Mouse (Mus musculus): ENCODE data around the gene Tmem200b. TPM values are rescaled to one million over a fixed set of nuclear protein-coding genes. Genes with fewer than 3 reads are reported as not detected.

Tmem200b gene
- polyA plus RNA-seq, 1 experiment, result 0.76 TPM

- no peak overlapping the region for H3K4me2 ChIP-seq (ENCODE audit: low read depth)
- no peaks in the 10 kb centered on the region for H3K36me3 ChIP-seq (ENCODE audit: control insufficient read depth, insufficient read depth)
- TF ChIP-seq POLR2AphosphoS2 (IDR thresholded peaks at IDR 0.05; ENCODE audit: insufficient read length, low read depth) (no peak), E2F4 (IDR thresholded peaks at IDR 0.05; ENCODE audit: insufficient read depth) (no peak), USF1 (IDR thresholded peaks at IDR 0.05; ENCODE audit: low read depth) (no peak), MYOG (IDR thresholded peaks at IDR 0.05; ENCODE audit: control insufficient read depth in 1 of 3, insufficient read depth in 1 of 3, insufficient read length in 2 of 3, low read depth in 2 of 3) (no peak), CEBPB (IDR thresholded peaks at IDR 0.05; ENCODE audit: insufficient read depth, poor library complexity, severe bottlenecking) (no peak), REST (IDR thresholded peaks at IDR 0.05; ENCODE audit: insufficient read depth, insufficient read length) (no peak), POLR2A (IDR thresholded peaks at IDR 0.05; ENCODE audit: insufficient read length, low read depth) (no peak), TCF3 (IDR thresholded peaks at IDR 0.05; ENCODE audit: insufficient read length, low read depth) (no peak), MYOD1 (IDR thresholded peaks at IDR 0.05; ENCODE audit: control insufficient read depth in 1 of 3, insufficient read length in 2 of 3, low read depth in 2 of 3) (no peak), TCF12 (IDR thresholded peaks at IDR 0.05; ENCODE audit: insufficient read depth, poor library complexity, severe bottlenecking) (no peak), MAX (IDR thresholded peaks at IDR 0.05; ENCODE audit: low read depth) (no peak), SRF (IDR thresholded peaks at IDR 0.05; ENCODE audit: control insufficient read depth, insufficient read length, low read depth) (no peak)
- no peak overlapping the region for H3ac ChIP-seq (ENCODE audit: control insufficient read depth, insufficient read length)
- H3K79me2 ChIP-seq (ENCODE audit: control insufficient read depth, insufficient read depth), result no peaks in the 10 kb centered on the region
- no peak overlapping the region for H3K4me3 ChIP-seq
- no peaks in the 10 kb centered on the region for H3K27me3 ChIP-seq (ENCODE audit: control insufficient read depth, insufficient read depth, insufficient read length)
Measured at GRCm38 (mm10) chr4:131911521-131911920, 10.1 kb upstream of the Tmem200b start.

- Histone ChIP-seq H3K4me3 (no peak overlapping the region), H3K79me2 (ENCODE audit: control insufficient read depth, insufficient read depth) (no peaks in the 10 kb centered on the region), H3K36me3 (ENCODE audit: control insufficient read depth, insufficient read depth) (no peaks in the 10 kb centered on the region), H3ac (ENCODE audit: control insufficient read depth, insufficient read length) (no peak overlapping the region), H3K27me3 (ENCODE audit: control insufficient read depth, insufficient read depth, insufficient read length) (no peaks in the 10 kb centered on the region), H3K4me2 (ENCODE audit: low read depth) (no peak overlapping the region)
- TF ChIP-seq CEBPB (IDR thresholded peaks at IDR 0.05; ENCODE audit: insufficient read depth, poor library complexity, severe bottlenecking) (no peak), TCF3 (IDR thresholded peaks at IDR 0.05; ENCODE audit: insufficient read length, low read depth) (no peak), MYOD1 (IDR thresholded peaks at IDR 0.05; ENCODE audit: control insufficient read depth in 1 of 3, insufficient read length in 2 of 3, low read depth in 2 of 3) (no peak), E2F4 (IDR thresholded peaks at IDR 0.05; ENCODE audit: insufficient read depth) (no peak), TCF12 (IDR thresholded peaks at IDR 0.05; ENCODE audit: insufficient read depth, poor library complexity, severe bottlenecking) (no peak), USF1 (IDR thresholded peaks at IDR 0.05; ENCODE audit: low read depth) (no peak), MYOG (IDR thresholded peaks at IDR 0.05; ENCODE audit: control insufficient read depth in 1 of 3, insufficient read depth in 1 of 3, insufficient read length in 2 of 3, low read depth in 2 of 3) (no peak)
Measured at GRCm38 (mm10) chr4:131913526-131913925, 8.0 kb upstream of the Tmem200b start.

- H3K4me2 ChIP-seq (ENCODE audit: low read depth), result no peak overlapping the region
- no peak overlapping the region for H3ac ChIP-seq (ENCODE audit: control insufficient read depth, insufficient read length)
- H3K27me3 ChIP-seq (ENCODE audit: control insufficient read depth, insufficient read depth, insufficient read length), result no peaks in the 10 kb centered on the region
- H3K36me3 ChIP-seq (ENCODE audit: control insufficient read depth, insufficient read depth), result no peaks in the 10 kb centered on the region
- no peak overlapping the region for H3K4me3 ChIP-seq
- H3K79me2 ChIP-seq (ENCODE audit: control insufficient read depth, insufficient read depth), result no peaks in the 10 kb centered on the region
- no peak for TF ChIP-seq POLR2A (IDR thresholded peaks at IDR 0.05; ENCODE audit: insufficient read length, low read depth)
- TF ChIP-seq MAX (IDR thresholded peaks at IDR 0.05; ENCODE audit: low read depth), result no peak
- no peak for TF ChIP-seq USF1 (IDR thresholded peaks at IDR 0.05; ENCODE audit: low read depth)
- no peak for TF ChIP-seq MYOD1 (IDR thresholded peaks at IDR 0.05; ENCODE audit: control insufficient read depth in 1 of 3, insufficient read length in 2 of 3, low read depth in 2 of 3)
- no peak for TF ChIP-seq TCF12 (IDR thresholded peaks at IDR 0.05; ENCODE audit: insufficient read depth, poor library complexity, severe bottlenecking)
- no peak for TF ChIP-seq CEBPB (IDR thresholded peaks at IDR 0.05; ENCODE audit: insufficient read depth, poor library complexity, severe bottlenecking)
- TF ChIP-seq POLR2AphosphoS2 (IDR thresholded peaks at IDR 0.05; ENCODE audit: insufficient read length, low read depth), result no peak
- no peak for TF ChIP-seq SRF (IDR thresholded peaks at IDR 0.05; ENCODE audit: control insufficient read depth, insufficient read length, low read depth)
- no peak for TF ChIP-seq REST (IDR thresholded peaks at IDR 0.05; ENCODE audit: insufficient read depth, insufficient read length)
- TF ChIP-seq MYOG (IDR thresholded peaks at IDR 0.05; ENCODE audit: control insufficient read depth in 1 of 3, insufficient read depth in 1 of 3, insufficient read length in 2 of 3, low read depth in 2 of 3), result no peak
- no peak for TF ChIP-seq E2F4 (IDR thresholded peaks at IDR 0.05; ENCODE audit: insufficient read depth)
- no peak for TF ChIP-seq TCF3 (IDR thresholded peaks at IDR 0.05; ENCODE audit: insufficient read length, low read depth)
Measured at GRCm38 (mm10) chr4:131914046-131914643, 7.4 kb upstream of the Tmem200b start.

- Histone ChIP-seq H3K4me3 (no peak overlapping the region), H3K4me2 (ENCODE audit: low read depth) (no peak overlapping the region), H3K27me3 (ENCODE audit: control insufficient read depth, insufficient read depth, insufficient read length) (no peaks in the 10 kb centered on the region), H3K79me2 (ENCODE audit: control insufficient read depth, insufficient read depth) (no peaks in the 10 kb centered on the region), H3ac (ENCODE audit: control insufficient read depth, insufficient read length) (no peak overlapping the region), H3K36me3 (ENCODE audit: control insufficient read depth, insufficient read depth) (no peaks in the 10 kb centered on the region)
- TF ChIP-seq CEBPB (IDR thresholded peaks at IDR 0.05; ENCODE audit: insufficient read depth, poor library complexity, severe bottlenecking) (no peak), POLR2AphosphoS2 (IDR thresholded peaks at IDR 0.05; ENCODE audit: insufficient read length, low read depth) (no peak), MYOD1 (IDR thresholded peaks at IDR 0.05; ENCODE audit: control insufficient read depth in 1 of 3, insufficient read length in 2 of 3, low read depth in 2 of 3) (no peak), E2F4 (IDR thresholded peaks at IDR 0.05; ENCODE audit: insufficient read depth) (no peak), MAX (IDR thresholded peaks at IDR 0.05; ENCODE audit: low read depth) (no peak)
Measured at GRCm38 (mm10) chr4:131914891-131915469, 6.6 kb upstream of the Tmem200b start.

All from myocyte (in vitro differentiated cells).